Mouse (Mus musculus) stomach, postnatal 0 days (tissue): ENCODE results near the gene Adam22. TPM values are rescaled to one million over a fixed set of nuclear protein-coding genes. Genes with fewer than 3 reads are reported as not detected.

ENCODE experiments used
- microRNA-seq: library from miRNA; unstranded; fragments of <30 nt; microRNA quantifications from one replicate; pipeline ENCODE4, GENCODE M21; 2016
- polyA plus RNA-seq: library from polyadenylated mRNA; unstranded; fragments of >200 nt; fragmentation: Nextera tagmentation; extraction: Ambion mirVana; gene quantifications from 2 replicates; pipeline ENCODE4 v1.2.1, GENCODE M21; 2015

The Adam22 gene
- polyA plus RNA-seq, 1 experiment from 2014 or later: 2.5 TPM

Small RNAs within 50 kb of the gene (microRNA-seq; reads per million reads assigned to microRNA genes)
- gene Gm24196: not detected

Other genes with a start within 250 kb of the Adam22 start
- 9.5 and 10.6 TPM in 2 replicates for gene Dbf4, start 54.6 kb upstream of the Adam22 start, polyA plus RNA-seq
- gene Slc25a40, start 54.7 kb upstream of the Adam22 start, polyA plus RNA-seq: 6.5 and 7.1 TPM in 2 replicates